Mouse (Mus musculus): ENCODE data around the gene Zyg11b. TPM values are rescaled to one million over a fixed set of nuclear protein-coding genes. Genes with fewer than 3 reads are reported as not detected.
A peak's percentile ranks its signal among the peaks of the same experiment; 100 is the strongest.

Gene Zyg11b
- polyA plus RNA-seq, 1 experiment from 2014 or later = 5.7 TPM

DNA sequence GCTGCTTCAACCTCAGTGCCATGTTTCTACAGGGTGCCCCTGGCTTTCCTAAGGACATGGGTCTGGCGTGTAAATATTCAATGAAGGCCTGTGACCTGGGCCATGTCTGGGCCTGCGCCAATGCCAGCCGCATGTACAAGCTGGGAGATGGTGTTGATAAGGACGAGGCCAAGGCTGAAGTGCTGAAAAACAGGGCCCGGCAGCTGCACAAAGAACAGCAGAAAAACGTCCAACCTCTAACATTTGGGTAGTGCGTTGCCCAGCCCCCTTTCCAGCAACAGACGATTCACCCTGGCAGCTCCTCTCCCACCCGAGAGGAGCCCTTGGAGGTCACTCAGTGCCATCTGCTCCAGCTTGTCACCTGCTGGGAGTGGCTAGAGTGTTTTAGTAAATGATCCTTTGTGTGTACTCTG lies 37.4 kb upstream of the Zyg11b start:
- no peaks in the 10 kb centered on the region for H3K9me3 ChIP-seq (ENCODE audit: control insufficient read depth, low read length)
- 0 out of 2 replicates have a peak, but pooled peaks cover 6% of the 10 kb centered on the region for H3K36me3 ChIP-seq (ENCODE audit: control insufficient read depth, insufficient read depth, low read length)
- H3K9ac ChIP-seq (ENCODE audit: low read depth, low read length) = no peak overlapping the region
- 62% methylated on average over 9 of the region's 9 CpGs for WGBS
- ATAC-seq = 0 out of 2 replicates have a peak, but pooled peaks have one; percentile 26
- H3K4me2 ChIP-seq (ENCODE audit: low read depth, low read length) = no peak overlapping the region
- H3K4me3 ChIP-seq (ENCODE audit: low read length) = no peak overlapping the region
- no peak overlapping the region for H3K27ac ChIP-seq (ENCODE audit: low read length)
- 0 out of 2 replicates have a peak, but pooled peaks cover 4% of the 10 kb centered on the region for H3K4me1 ChIP-seq (ENCODE audit: control insufficient read depth, insufficient read depth, low read length)
- H3K27me3 ChIP-seq (replicated peaks; ENCODE audit: control insufficient read depth, insufficient read depth, low read length) = no peaks in the 10 kb centered on the region

GRCm38 (mm10) chr4:108337817-108338216 lies 36.9 kb upstream of the Zyg11b start:
- 58% methylated on average over 3 of the region's 3 CpGs for WGBS
- no peak overlapping the region for H3K9ac ChIP-seq (ENCODE audit: low read depth, low read length)
- no peaks in the 10 kb centered on the region for H3K9me3 ChIP-seq (ENCODE audit: control insufficient read depth, low read length)
- no peaks in the 10 kb centered on the region for H3K27me3 ChIP-seq (replicated peaks; ENCODE audit: control insufficient read depth, insufficient read depth, low read length)
- 0 out of 2 replicates have a peak, but pooled peaks cover 6% of the 10 kb centered on the region for H3K36me3 ChIP-seq (ENCODE audit: control insufficient read depth, insufficient read depth, low read length)
- ATAC-seq = no peak
- 0 out of 2 replicates have a peak, but pooled peaks cover 4% of the 10 kb centered on the region for H3K4me1 ChIP-seq (ENCODE audit: control insufficient read depth, insufficient read depth, low read length)
- H3K27ac ChIP-seq (ENCODE audit: low read length) = no peak overlapping the region; the same call in 1 of the 2 replicates
- no peak overlapping the region for H3K4me2 ChIP-seq (ENCODE audit: low read depth, low read length)
- no peak overlapping the region for H3K4me3 ChIP-seq (ENCODE audit: low read length)

DNA sequence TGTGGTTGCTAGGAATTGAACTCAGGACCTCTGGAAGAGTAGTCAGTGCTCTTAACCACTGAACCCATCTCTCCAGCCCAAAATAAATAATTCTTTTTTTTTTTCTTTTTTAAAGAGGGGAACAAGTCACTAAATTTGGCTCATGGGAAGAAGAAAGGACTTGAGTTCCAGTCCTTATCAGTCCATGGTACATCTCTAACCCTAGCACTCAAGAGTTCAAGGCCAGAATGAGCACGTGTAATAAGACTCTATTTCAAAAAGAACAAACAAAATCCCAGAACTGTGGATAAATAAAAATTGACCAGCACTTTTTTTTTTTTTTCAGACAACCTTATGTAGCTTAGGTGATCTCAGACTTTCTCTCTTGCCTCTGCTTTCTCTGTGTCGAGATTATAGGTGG lies 35.9 kb upstream of the Zyg11b start:
- H3K4me1 ChIP-seq (ENCODE audit: control insufficient read depth, insufficient read depth, low read length) = 0 out of 2 replicates have a peak, but pooled peaks cover 5% of the 10 kb centered on the region
- no peaks in the 10 kb centered on the region for H3K27me3 ChIP-seq (replicated peaks; ENCODE audit: control insufficient read depth, insufficient read depth, low read length)
- no peaks in the 10 kb centered on the region for H3K9me3 ChIP-seq (ENCODE audit: control insufficient read depth, low read length)
- no peak overlapping the region for H3K4me2 ChIP-seq (ENCODE audit: low read depth, low read length)
- no peak overlapping the region for H3K4me3 ChIP-seq (ENCODE audit: low read length)
- ATAC-seq = no peak
- H3K27ac ChIP-seq (ENCODE audit: low read length) = no peak overlapping the region
- H3K36me3 ChIP-seq (ENCODE audit: control insufficient read depth, insufficient read depth, low read length) = 0 out of 2 replicates have a peak, but pooled peaks cover 6% of the 10 kb centered on the region
- 58% methylated on average over 2 of the region's 2 CpGs for WGBS
- no peak overlapping the region for H3K9ac ChIP-seq (ENCODE audit: low read depth, low read length)

GRCm38 (mm10) chr4:108335413-108335812 lies 34.5 kb upstream of the Zyg11b start:
- Histone ChIP-seq H3K9me3 (ENCODE audit: control insufficient read depth, low read length) (no peaks in the 10 kb centered on the region), H3K4me1 (ENCODE audit: control insufficient read depth, insufficient read depth, low read length) (0 out of 2 replicates have a peak, but pooled peaks cover 7% of the 10 kb centered on the region), H3K27ac (ENCODE audit: low read length) (no peak overlapping the region), H3K4me2 (ENCODE audit: low read depth, low read length) (no peak overlapping the region), H3K36me3 (ENCODE audit: control insufficient read depth, insufficient read depth, low read length) (0 out of 2 replicates have a peak, but pooled peaks cover 6% of the 10 kb centered on the region), H3K9ac (ENCODE audit: low read depth, low read length) (no peak overlapping the region), H3K4me3 (ENCODE audit: low read length) (no peak overlapping the region), H3K27me3 (replicated peaks; ENCODE audit: control insufficient read depth, insufficient read depth, low read length) (no peaks in the 10 kb centered on the region)
- WGBS = 85% methylated on average over 6 of the region's 6 CpGs
- no peak for ATAC-seq

- Histone ChIP-seq H3K4me2 (ENCODE audit: low read depth, low read length) (0 out of 2 replicates have a peak overlapping the region, but pooled peaks have one; percentile 0), H3K9me3 (ENCODE audit: control insufficient read depth, low read length) (no peaks in the 10 kb centered on the region), H3K27me3 (replicated peaks; ENCODE audit: control insufficient read depth, insufficient read depth, low read length) (no peaks in the 10 kb centered on the region), H3K4me1 (ENCODE audit: control insufficient read depth, insufficient read depth, low read length) (peaks cover 8% of the 10 kb centered on the region; the same call in 1 of the 2 replicates), H3K4me3 (ENCODE audit: low read length) (no peak overlapping the region), H3K36me3 (ENCODE audit: control insufficient read depth, insufficient read depth, low read length) (no peaks in the 10 kb centered on the region), H3K9ac (ENCODE audit: low read depth, low read length) (0 out of 2 replicates have a peak overlapping the region, but pooled peaks have one; percentile 20), H3K27ac (ENCODE audit: low read length) (peak overlapping the region; percentile 77)
- WGBS = 69% methylated on average over 9 of the region's 9 CpGs
- ATAC-seq = peak; percentile 34
Observed at GRCm38 (mm10) chr4:108332041-108332440, 31.1 kb upstream of the Zyg11b start.

- Histone ChIP-seq H3K36me3 (ENCODE audit: control insufficient read depth, insufficient read depth, low read length) (no peaks in the 10 kb centered on the region), H3K27me3 (replicated peaks; ENCODE audit: control insufficient read depth, insufficient read depth, low read length) (no peaks in the 10 kb centered on the region), H3K9ac (ENCODE audit: low read depth, low read length) (no peak overlapping the region), H3K4me1 (ENCODE audit: control insufficient read depth, insufficient read depth, low read length) (peaks cover 9% of the 10 kb centered on the region; the same call in 1 of the 2 replicates), H3K4me2 (ENCODE audit: low read depth, low read length) (no peak overlapping the region), H3K4me3 (ENCODE audit: low read length) (no peak overlapping the region), H3K27ac (ENCODE audit: low read length) (peak overlapping the region; percentile 20; the same call in 1 of the 2 replicates), H3K9me3 (ENCODE audit: control insufficient read depth, low read length) (no peaks in the 10 kb centered on the region)
- 92% methylated on average over 6 of the region's 6 CpGs for WGBS
- no peak for ATAC-seq
Observed at GRCm38 (mm10) chr4:108329840-108330239, 28.9 kb upstream of the Zyg11b start.

DNA sequence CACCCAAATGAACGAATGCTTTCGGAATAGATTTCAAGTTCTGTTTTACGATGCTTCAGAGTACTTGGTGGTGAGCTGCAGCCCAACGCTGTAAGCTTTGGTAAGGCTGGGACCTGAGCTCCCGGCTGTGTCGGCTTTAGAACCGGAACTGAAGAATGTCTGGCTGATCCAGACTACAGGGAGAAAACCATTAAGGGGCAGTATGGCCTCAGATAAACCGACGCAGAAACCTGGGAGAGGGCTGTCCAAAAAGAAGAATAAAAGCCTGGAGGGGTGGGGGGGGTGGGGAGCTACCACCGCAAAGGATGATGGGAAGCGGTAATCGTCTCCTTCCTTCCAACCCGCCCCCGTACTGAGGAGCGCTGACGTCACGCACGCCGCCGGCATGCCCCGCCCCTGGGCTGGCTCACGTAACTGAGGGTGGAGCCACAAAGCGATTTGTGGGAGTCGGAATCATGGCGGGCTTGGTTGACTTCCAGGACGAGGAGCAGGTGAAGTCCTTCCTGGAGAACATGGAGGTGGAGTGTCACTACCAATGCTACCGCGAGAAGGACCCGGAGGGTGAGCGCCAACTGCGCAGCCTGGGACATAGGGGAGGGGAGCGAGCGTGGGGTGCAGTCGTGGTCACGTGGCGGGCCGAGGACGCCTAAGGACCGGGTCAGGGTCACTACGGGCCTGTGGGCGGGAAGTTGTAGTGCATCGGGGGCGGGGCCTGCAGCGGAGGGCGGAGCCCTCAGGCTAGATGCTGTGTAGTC lies 27.0 kb upstream of the Zyg11b start, which contains the start of gene Coa7:
Coa7 (plus strand) TSS at position 411 of the 755 bp plus-strand sequence.
- WGBS = under 1% methylated on average over 45 of the region's 45 CpGs

GRCm38 (mm10) chr4:108327071-108327579 lies 26.2 kb upstream of the Zyg11b start:
- Histone ChIP-seq H3K27ac (ENCODE audit: low read length) (peak overlapping the region; percentile 89), H3K36me3 (ENCODE audit: control insufficient read depth, insufficient read depth, low read length) (no peaks in the 10 kb centered on the region), H3K4me1 (ENCODE audit: control insufficient read depth, insufficient read depth, low read length) (peaks cover 9% of the 10 kb centered on the region; the same call in 1 of the 2 replicates), H3K27me3 (replicated peaks; ENCODE audit: control insufficient read depth, insufficient read depth, low read length) (no peaks in the 10 kb centered on the region), H3K4me2 (ENCODE audit: low read depth, low read length) (peak overlapping the region; percentile 54), H3K9ac (ENCODE audit: low read depth, low read length) (peak overlapping the region; percentile 70), H3K9me3 (ENCODE audit: control insufficient read depth, low read length) (no peaks in the 10 kb centered on the region), H3K4me3 (ENCODE audit: low read length) (peak overlapping the region; percentile 75)
- ATAC-seq = no peak
- 32% methylated on average over 6 of the region's 6 CpGs for WGBS

More for the DNA sequence above, 27.0 kb upstream of the Zyg11b start, which contains the start of gene Coa7:
- Histone ChIP-seq H3K27me3 (replicated peaks; ENCODE audit: control insufficient read depth, insufficient read depth, low read length) (no peaks in the 10 kb centered on the region), H3K9me3 (ENCODE audit: control insufficient read depth, low read length) (no peaks in the 10 kb centered on the region), H3K36me3 (ENCODE audit: control insufficient read depth, insufficient read depth, low read length) (no peaks in the 10 kb centered on the region), H3K4me3 (ENCODE audit: low read length) (peak within 1 kb of the TSS; percentile 75), H3K4me2 (ENCODE audit: low read depth, low read length) (peak within 1 kb of the TSS; percentile 56), H3K27ac (ENCODE audit: low read length) (peak within 1 kb of the TSS; percentile 92), H3K9ac (ENCODE audit: low read depth, low read length) (peak within 1 kb of the TSS; percentile 76), H3K4me1 (ENCODE audit: control insufficient read depth, insufficient read depth, low read length) (peaks cover 9% of the 10 kb centered on the region; the same call in 1 of the 2 replicates)
- ATAC-seq = peak; percentile 93

- 64% methylated on average over 5 of the region's 5 CpGs for WGBS
Observed at GRCm38 (mm10) chr4:108323588-108323987, 22.7 kb upstream of the Zyg11b start.

More at GRCm38 (mm10) chr4:108323588-108323987, 22.7 kb upstream of the Zyg11b start:
- H3K4me2 ChIP-seq (ENCODE audit: low read depth, low read length) = no peak overlapping the region
- no peak overlapping the region for H3K27ac ChIP-seq (ENCODE audit: low read length)
- H3K4me1 ChIP-seq (ENCODE audit: control insufficient read depth, insufficient read depth, low read length) = peaks cover 8% of the 10 kb centered on the region
- H3K36me3 ChIP-seq (ENCODE audit: control insufficient read depth, insufficient read depth, low read length) = no peaks in the 10 kb centered on the region
- H3K4me3 ChIP-seq (ENCODE audit: low read length) = no peak overlapping the region
- ATAC-seq = no peak
- no peaks in the 10 kb centered on the region for H3K27me3 ChIP-seq (replicated peaks; ENCODE audit: control insufficient read depth, insufficient read depth, low read length)
- peaks cover 3% of the 10 kb centered on the region; the same call in 1 of the 2 replicates for H3K9me3 ChIP-seq (ENCODE audit: control insufficient read depth, low read length)
- no peak overlapping the region for H3K9ac ChIP-seq (ENCODE audit: low read depth, low read length)

All from intestine, embryonic 16.5 days (tissue).